Mouse (Mus musculus): Measurements from ENCODE around the gene Miip.

The Miip gene

GRCm38 (mm10) chr4:147868450-147869031, at the start of gene Miip, which contains the start of gene Fv1:
TSS of gene Miip (minus strand) at chr4:147868816.
TSS of gene Fv1 (plus strand) at chr4:147868979.
- in situ Hi-C loops (cut with MboI, MseI), result no loop called here

- in situ Hi-C loops (cut with MboI, MseI), result no loop called here
Measured at GRCm38 (mm10) chr4:147909486-147909885, 40.9 kb upstream of the Miip start.

GRCm38 (mm10) chr4:147906230-147906629, 37.6 kb upstream of the Miip start:
- in situ Hi-C loops (cut with MboI, MseI), result no loop called here

GRCm38 (mm10) chr4:147905090-147905659, 36.6 kb upstream of the Miip start:
- in situ Hi-C loops (cut with MboI, MseI), result no loop called here

DNA sequence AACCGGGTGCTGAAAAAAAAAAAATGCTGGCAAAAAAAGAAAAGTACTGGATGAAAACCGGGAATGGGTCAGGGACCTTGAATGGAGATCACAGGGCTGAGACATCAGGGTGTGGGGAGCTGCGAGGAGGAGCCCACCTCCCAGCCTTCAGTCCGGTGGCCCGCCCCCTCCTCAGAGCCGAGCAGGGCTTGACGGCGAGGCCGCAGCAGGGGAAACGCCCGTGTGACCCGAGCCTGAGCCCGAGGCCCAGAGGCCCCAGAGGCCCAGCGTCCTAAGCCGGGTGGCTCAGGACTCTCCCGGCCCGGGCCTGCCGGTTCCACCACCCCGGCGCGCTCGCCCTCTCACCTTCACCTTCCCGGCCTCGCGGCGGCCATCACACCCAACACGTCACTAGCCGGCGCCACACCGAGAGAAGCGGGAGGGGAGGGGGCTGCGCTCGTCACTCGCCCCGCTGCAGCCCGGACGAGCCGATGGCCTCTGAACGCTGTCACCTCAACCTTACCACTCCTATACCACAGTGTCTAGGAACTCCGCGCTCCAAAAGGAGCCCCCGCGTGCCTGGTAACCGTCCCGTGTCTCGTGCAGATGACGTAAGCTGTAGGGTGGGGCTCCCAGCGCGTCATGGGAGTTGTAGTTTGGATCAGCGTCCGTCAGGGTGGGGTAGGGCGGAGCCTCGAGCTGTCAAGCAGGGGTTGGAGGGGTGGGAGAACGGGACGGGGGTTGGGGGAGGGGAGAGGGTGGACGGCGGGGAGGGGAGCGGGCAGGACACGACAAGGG, 35.9 kb upstream of the Miip start, which contains the start of gene Mfn2:
Gene Mfn2, minus strand, starts transcription at position 392 of the 777 bp plus-strand sequence.
- in situ Hi-C loops (cut with MboI, MseI), result no loop called here

DNA sequence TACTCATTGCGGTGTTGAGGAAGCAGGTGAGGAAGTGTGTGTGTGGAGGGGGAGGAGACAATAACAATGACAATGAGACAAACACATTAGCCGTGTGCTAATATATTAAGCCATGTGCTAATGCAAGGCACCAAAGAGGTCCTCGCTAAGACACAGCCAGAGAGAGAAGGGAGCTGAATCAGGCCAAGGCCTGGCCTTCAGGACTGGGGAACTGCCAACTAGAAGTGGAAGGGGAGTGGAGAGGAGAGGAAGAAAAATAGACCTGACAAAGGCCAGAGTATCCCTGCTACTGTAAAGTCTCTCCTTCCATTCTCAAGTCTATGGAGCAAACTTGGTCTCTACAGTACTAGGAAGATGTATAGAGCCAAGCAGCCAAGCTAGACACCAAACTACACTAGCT, 35.0 kb upstream of the Miip start:
- in situ Hi-C loops (cut with MboI, MseI), result no loop called here

GRCm38 (mm10) chr4:147902906-147903500, 34.4 kb upstream of the Miip start:
- in situ Hi-C loops (cut with MboI, MseI), result no loop called here

DNA sequence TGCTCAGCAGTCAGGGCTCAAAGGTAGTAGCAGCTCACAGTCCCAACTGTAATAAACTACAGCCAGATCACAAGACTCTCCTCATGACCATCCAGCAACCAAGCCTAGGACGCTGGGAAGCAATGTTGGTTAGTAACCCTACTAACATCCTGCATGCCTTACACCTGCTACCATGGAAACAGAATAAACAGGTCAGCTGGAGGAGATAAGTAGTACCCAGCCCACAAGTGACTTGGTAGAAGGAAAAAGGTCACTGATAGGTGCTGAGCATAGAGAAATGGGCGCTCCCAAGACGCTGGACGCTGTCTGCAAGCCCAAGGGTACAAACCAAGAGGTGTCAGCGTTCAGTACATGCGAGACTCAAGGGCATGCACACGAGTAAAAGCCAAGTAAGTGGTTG, 31.8 kb upstream of the Miip start:
- in situ Hi-C loops (cut with MboI, MseI), result no loop called here

DNA sequence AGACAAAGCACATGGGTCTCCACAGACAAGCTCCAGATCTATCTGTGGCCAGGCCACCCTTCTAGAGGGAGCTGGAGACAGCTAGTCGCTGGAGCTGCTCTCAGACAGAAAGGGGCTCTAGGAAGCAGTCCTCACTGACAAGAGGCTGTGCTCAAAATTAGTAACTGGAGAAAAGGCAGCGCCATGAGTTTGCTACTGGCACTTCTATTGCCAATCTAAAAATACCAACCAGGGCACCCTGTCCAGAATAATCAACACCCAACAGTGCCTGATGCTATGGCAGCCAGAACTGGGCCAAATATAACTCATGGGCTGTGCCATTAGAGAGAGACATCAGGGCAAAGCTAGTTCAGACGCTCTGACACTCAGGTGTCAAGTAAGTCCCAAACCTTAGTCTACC, 28.7 kb upstream of the Miip start:
- in situ Hi-C loops (cut with MboI, MseI), result no loop called here

GRCm38 (mm10) chr4:147896411-147896810, 27.8 kb upstream of the Miip start:
- in situ Hi-C loops (cut with MboI, MseI), result no loop called here

- in situ Hi-C loops (cut with MboI, MseI), result no loop called here
Measured at GRCm38 (mm10) chr4:147895815-147896330, 27.3 kb upstream of the Miip start.

GRCm38 (mm10) chr4:147890341-147890740, 21.7 kb upstream of the Miip start:
- in situ Hi-C loops (cut with MboI, MseI), result no loop called here

DNA sequence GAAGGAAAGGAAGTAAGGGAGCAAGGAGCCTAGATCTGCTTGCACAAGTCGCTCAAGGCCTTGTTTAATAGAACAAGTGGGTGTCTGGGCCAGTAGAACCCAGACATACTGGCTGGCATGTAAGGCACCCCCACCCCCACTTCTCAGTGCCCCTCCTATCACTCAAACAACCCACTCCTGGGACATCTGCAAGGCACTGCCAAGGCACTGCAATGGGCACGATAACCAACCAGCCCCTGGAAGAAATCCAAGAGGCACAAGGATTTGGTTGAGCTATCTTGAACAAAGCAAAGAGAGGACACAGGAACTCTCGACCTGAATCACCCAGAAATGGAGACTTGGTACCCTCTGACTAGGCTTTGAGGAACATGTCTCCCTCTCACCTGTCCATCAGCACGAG, 19.6 kb upstream of the Miip start:
- in situ Hi-C loops (cut with MboI, MseI), result no loop called here

DNA sequence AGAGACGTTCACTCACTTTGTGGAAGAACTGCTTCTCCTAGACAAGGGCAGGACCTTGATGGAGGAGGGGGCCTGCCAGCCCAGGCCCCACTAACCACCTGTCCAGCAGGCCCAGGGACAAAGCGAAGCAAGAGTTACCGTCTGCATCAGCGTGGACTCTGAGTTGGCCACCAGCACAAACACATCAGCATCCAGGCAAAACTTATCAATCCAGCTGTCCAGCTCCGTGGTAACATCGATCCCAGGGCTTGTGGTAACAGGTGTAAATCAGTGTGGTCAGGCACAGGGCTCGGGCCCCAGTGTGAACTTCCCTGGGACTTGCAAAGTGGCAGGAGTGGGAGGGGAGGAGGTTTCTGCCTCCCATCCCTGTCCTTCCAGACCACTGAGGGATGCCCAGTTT, 18.7 kb upstream of the Miip start:
- in situ Hi-C loops (cut with MboI, MseI), result no loop called here

GRCm38 (mm10) chr4:147886158-147886557, 17.5 kb upstream of the Miip start:
- in situ Hi-C loops (cut with MboI, MseI), result no loop called here

- in situ Hi-C loops (cut with MboI, MseI), result no loop called here
Measured at GRCm38 (mm10) chr4:147884138-147884537, 15.5 kb upstream of the Miip start.

GRCm38 (mm10) chr4:147883041-147883440, 14.4 kb upstream of the Miip start:
- in situ Hi-C loops (cut with MboI, MseI), result no loop called here

- in situ Hi-C loops (cut with MboI, MseI), result no loop called here
Measured at GRCm38 (mm10) chr4:147881792-147882191, 13.2 kb upstream of the Miip start.

GRCm38 (mm10) chr4:147879865-147880264, 11.2 kb upstream of the Miip start:
- in situ Hi-C loops (cut with MboI, MseI), result loop anchor here in 1 of 2 experiments (10.0 kb wide), 1 partner anchor 1885 kb away; no protein-coding TSS in a partner anchor

DNA sequence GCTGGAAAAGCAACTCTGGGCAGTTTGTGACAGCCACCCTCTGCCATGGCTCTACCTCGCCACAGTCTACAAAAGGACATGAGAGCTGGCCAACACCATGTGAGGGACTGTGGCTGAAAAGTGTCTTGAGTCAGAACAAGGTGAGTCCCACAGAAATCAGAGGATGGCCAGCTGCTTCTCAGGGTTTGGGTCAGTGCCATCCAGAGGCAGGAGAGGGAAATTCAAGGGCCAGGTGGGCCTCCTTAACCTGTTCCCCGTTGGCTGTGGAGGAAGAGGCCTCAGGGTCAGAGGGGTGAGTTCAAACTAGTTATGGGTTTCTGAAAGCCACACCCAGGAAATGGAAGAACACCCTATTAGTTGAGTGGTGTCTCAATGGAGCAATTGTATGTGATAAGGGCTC, 10.8 kb upstream of the Miip start:
- in situ Hi-C loops (cut with MboI, MseI), result loop anchor here in 1 of 2 experiments (10.0 kb wide), 1 partner anchor 1885 kb away; no protein-coding TSS in a partner anchor

DNA sequence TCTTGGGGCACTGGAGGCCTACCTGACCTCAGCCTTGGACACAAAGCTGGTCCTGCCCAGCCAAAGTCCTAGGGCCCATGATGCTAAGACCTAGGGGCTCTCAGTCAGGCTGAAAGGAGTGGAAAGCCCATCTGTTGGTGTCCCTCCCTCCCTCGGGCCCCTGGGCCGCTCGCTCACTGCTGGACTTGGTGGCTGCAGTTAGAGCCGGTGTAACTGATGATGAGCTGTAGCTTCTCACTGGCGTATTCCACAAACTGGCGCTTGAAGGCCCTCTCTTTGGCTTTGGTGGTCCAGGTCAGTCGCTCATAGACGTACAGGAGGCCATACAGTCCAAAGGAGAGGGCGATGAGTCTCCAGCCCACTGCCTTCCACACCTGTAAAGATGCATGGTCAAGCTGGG, 9.9 kb upstream of the Miip start:
- in situ Hi-C loops (cut with MboI, MseI), result loop anchor here in 1 of 2 experiments (10.0 kb wide), 1 partner anchor 1886 kb away; no protein-coding TSS in a partner anchor
